Mouse (Mus musculus) stomach, adult 2 months (tissue): ENCODE results near the gene Vmn2r34. TPM values are rescaled to one million over a fixed set of nuclear protein-coding genes. Genes with fewer than 3 reads are reported as not detected.

Experiments used
- polyA plus RNA-seq: library from polyadenylated mRNA; depleted of rRNA; stranded (reverse); fragments of >200 nt; gene quantifications from 2 replicates; pipeline ENCODE4 v1.2.3, GENCODE M21; 2012; rRNA removed

Gene Vmn2r34
- polyA plus RNA-seq: not detected in 2 replicates

GRCm38 (mm10) chr7:7689413-7689812, at the start of gene Vmn2r34:
TSS of gene Vmn2r34 (minus strand) at chr7:7689513.

Other genes starting within 250 kb of the Vmn2r34 start
- not detected in 2 replicates for gene Vmn2r32, start 209.5 kb downstream of the Vmn2r34 start, polyA plus RNA-seq
- not detected in 2 replicates for gene Vmn2r33, start 122.7 kb downstream of the Vmn2r34 start, polyA plus RNA-seq
- not detected in 2 replicates for gene Vmn2r35, start 130.4 kb upstream of the Vmn2r34 start, polyA plus RNA-seq
- not detected in 2 replicates for gene Vmn2r36, start 213.0 kb upstream of the Vmn2r34 start, polyA plus RNA-seq